Mouse (Mus musculus): ENCODE results near the gene Rft1. TPM values are rescaled to one million over a fixed set of nuclear protein-coding genes. Genes with fewer than 3 reads are reported as not detected.

Rft1 gene
- polyA plus RNA-seq, 1 experiment from 2014 or later, result 10.3 TPM

DNA sequence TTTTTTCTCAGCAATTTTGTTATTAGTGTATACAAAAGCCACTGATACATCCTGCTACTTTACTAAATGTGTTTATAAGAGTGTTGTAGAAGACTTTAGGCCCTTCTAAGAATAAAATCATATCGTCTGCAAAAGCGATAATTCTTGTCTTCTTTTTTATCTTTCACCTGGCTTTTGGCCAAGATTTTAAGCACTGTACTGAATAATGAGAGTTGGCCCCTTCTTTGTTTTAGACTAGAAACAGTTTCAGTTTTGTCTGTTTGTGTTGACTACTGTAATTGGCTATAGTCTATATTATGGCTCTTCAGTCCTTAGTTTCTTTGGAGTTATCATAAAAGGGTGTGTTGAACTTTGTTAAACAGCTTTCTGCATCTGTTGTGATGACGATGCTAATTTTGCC is 77.7 kb downstream of the Rft1 start:
- Histone ChIP-seq H3K36me3 (no peaks in the 10 kb centered on the region), H3K4me3 (no peak overlapping the region), H3K27ac (replicated peaks) (no peak overlapping the region), H3K9ac (no peak overlapping the region), H3K4me1 (0 out of 2 replicates have a peak, but pooled peaks cover 3% of the 10 kb centered on the region), H3K9me3 (no peaks in the 10 kb centered on the region), H3K27me3 (replicated peaks) (no peaks in the 10 kb centered on the region), H3K4me2 (no peak overlapping the region)
- WGBS, result 67% methylated on average over 3 of the region's 3 CpGs
- no peak for ATAC-seq (ENCODE audit: extremely low read depth, insufficient number of reproducible peaks, low FRiP score, low TSS enrichment)

DNA sequence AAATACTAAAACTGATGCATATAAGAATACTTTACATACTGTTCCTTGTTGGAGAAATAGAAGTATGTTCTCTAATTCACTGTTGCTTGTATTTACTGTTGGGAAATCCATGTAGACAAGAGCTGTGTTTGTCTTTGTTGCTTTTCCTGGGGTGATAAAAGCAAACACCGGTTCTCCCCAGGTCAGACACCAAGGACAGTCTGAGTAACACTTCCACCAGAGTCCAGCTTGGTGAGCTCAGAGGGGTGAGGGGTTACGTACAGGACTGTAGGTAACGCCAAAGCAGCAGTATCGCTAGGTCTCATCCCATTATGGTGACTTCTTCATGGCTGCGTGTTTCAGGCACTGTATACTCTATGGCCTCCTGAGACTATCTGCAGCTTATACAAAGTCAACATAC is 80.5 kb downstream of the Rft1 start:
- Histone ChIP-seq H3K4me1 (0 out of 2 replicates have a peak, but pooled peaks cover 3% of the 10 kb centered on the region), H3K9ac (no peak overlapping the region), H3K9me3 (no peaks in the 10 kb centered on the region), H3K4me3 (no peak overlapping the region), H3K36me3 (no peaks in the 10 kb centered on the region), H3K27ac (replicated peaks) (no peak overlapping the region), H3K4me2 (no peak overlapping the region), H3K27me3 (replicated peaks) (no peaks in the 10 kb centered on the region)
- 91% methylated on average over 5 of the region's 5 CpGs for WGBS
- ATAC-seq (ENCODE audit: extremely low read depth, insufficient number of reproducible peaks, low FRiP score, low TSS enrichment), result no peak

- H3K4me1 ChIP-seq, result 0 out of 2 replicates have a peak, but pooled peaks cover 3% of the 10 kb centered on the region
- H3K27ac ChIP-seq (replicated peaks), result no peak overlapping the region
- H3K4me3 ChIP-seq, result no peak overlapping the region
- no peak overlapping the region for H3K9ac ChIP-seq
- no peaks in the 10 kb centered on the region for H3K9me3 ChIP-seq
- H3K27me3 ChIP-seq (replicated peaks), result no peaks in the 10 kb centered on the region
- no peak overlapping the region for H3K4me2 ChIP-seq
- 68% methylated on average over 3 of the region's 3 CpGs for WGBS
- no peak for ATAC-seq (ENCODE audit: extremely low read depth, insufficient number of reproducible peaks, low FRiP score, low TSS enrichment)
- H3K36me3 ChIP-seq, result no peaks in the 10 kb centered on the region
Measured at GRCm38 (mm10) chr14:30735810-30736209, 81.7 kb downstream of the Rft1 start.

- Histone ChIP-seq H3K27me3 (replicated peaks) (no peaks in the 10 kb centered on the region), H3K9me3 (no peaks in the 10 kb centered on the region), H3K27ac (replicated peaks) (no peak overlapping the region), H3K4me1 (0 out of 2 replicates have a peak, but pooled peaks cover 3% of the 10 kb centered on the region), H3K4me3 (no peak overlapping the region), H3K9ac (no peak overlapping the region), H3K36me3 (no peaks in the 10 kb centered on the region), H3K4me2 (no peak overlapping the region)
- WGBS, result 87% methylated on average over 1 of the region's 1 CpGs
- ATAC-seq (ENCODE audit: extremely low read depth, insufficient number of reproducible peaks, low FRiP score, low TSS enrichment), result no peak
Measured at GRCm38 (mm10) chr14:30736413-30736812, 82.3 kb downstream of the Rft1 start.

Other genes with a start within 250 kb of the Rft1 start
- gene Dcp1a, start 174.8 kb upstream of the Rft1 start, polyA plus RNA-seq (2015; fragmentation: Nextera tagmentation; extraction: Ambion mirVana), result 16.1 and 17.2 TPM in 2 replicates
- gene Cacna1d, start 162.9 kb upstream of the Rft1 start, polyA plus RNA-seq (2015; fragmentation: Nextera tagmentation; extraction: Ambion mirVana), result 7.3 and 8.0 TPM in 2 replicates
- gene Tkt, start 106.0 kb upstream of the Rft1 start, polyA plus RNA-seq (2015; fragmentation: Nextera tagmentation; extraction: Ambion mirVana), result 86.2 and 96.6 TPM in 2 replicates
- gene Prkcd, start 28.1 kb upstream of the Rft1 start, polyA plus RNA-seq (2015; fragmentation: Nextera tagmentation; extraction: Ambion mirVana), result 36.7 and 40.9 TPM in 2 replicates
- gene Sfmbt1, start 60.5 kb downstream of the Rft1 start, polyA plus RNA-seq (2015; fragmentation: Nextera tagmentation; extraction: Ambion mirVana), result 7.8 and 11.0 TPM in 2 replicates
- gene Tmem110, start 171.2 kb downstream of the Rft1 start, polyA plus RNA-seq (2015; fragmentation: Nextera tagmentation; extraction: Ambion mirVana), result 14.7 and 15.0 TPM in 2 replicates
- gene Mustn1, start 224.8 kb downstream of the Rft1 start, polyA plus RNA-seq (2015; fragmentation: Nextera tagmentation; extraction: Ambion mirVana), result 2.5 and 2.6 TPM in 2 replicates
- gene Itih4, start 232.1 kb downstream of the Rft1 start, polyA plus RNA-seq (2015; fragmentation: Nextera tagmentation; extraction: Ambion mirVana), result 0.12 and 1.1 TPM in 2 replicates